Mouse (Mus musculus): ENCODE measurements around the gene Rsrp1. TPM values are rescaled to one million over a fixed set of nuclear protein-coding genes. Genes with fewer than 3 reads are reported as not detected.

Gene Rsrp1
- polyA plus RNA-seq, 1 experiment = 691 TPM

- no peak for TF ChIP-seq POLR2A (IDR thresholded peaks at IDR 0.05; ENCODE audit: low read depth, low read length)
- Histone ChIP-seq H3K27me3 (ENCODE audit: control insufficient read depth, insufficient read depth, low read length) (no peaks in the 10 kb centered on the region), H3K36me3 (ENCODE audit: control insufficient read depth, insufficient read depth, low read length) (peaks cover 11% of the 10 kb centered on the region), H3K27ac (ENCODE audit: insufficient read depth, low read length) (peak overlapping the region; percentile 78), H3K4me1 (ENCODE audit: control insufficient read depth, insufficient read depth, insufficient read length) (peaks cover 31% of the 10 kb centered on the region; the same call in 1 of the 2 replicates), H3K4me3 (ENCODE audit: extremely low read depth, insufficient read depth, insufficient read length) (no peak overlapping the region)
- WGBS = 82% methylated on average over 6 of the region's 6 CpGs
- DNase-seq (ENCODE audit: low read depth in 1 of 2, low spot score in 2 of 2) = no peak
Observed at GRCm38 (mm10) chr4:134920631-134921030, 2.8 kb upstream of the Rsrp1 start.

DNA sequence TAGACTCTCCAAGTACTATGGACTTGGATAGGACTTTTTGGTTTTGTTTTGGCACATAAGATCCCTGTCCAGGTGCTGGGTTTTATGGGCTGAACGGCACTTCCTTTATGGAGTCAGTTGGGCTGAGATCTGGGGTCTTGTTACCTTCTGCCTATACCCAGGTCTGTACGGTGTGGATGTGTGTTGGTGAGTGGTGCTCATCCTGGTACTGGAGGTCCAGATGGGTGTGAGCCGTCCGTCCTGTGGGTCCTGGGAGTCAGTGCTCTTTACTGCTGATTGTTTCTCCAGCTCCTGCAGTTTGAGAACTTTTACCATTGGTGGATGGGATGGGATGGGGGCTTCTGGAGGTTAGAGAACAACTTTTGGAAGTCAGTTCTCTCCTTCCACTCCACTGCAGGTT is 1.7 kb upstream of the Rsrp1 start:
- no peaks in the 10 kb centered on the region for H3K27me3 ChIP-seq (ENCODE audit: control insufficient read depth, insufficient read depth, low read length)
- 99% methylated on average over 4 of the region's 4 CpGs for WGBS
- no peak overlapping the region for H3K4me3 ChIP-seq (ENCODE audit: extremely low read depth, insufficient read depth, insufficient read length)
- DNase-seq (ENCODE audit: low read depth in 1 of 2, low spot score in 2 of 2) = no peak
- H3K27ac ChIP-seq (ENCODE audit: insufficient read depth, low read length) = peak overlapping the region; percentile 17; the same call in 1 of the 2 replicates
- H3K4me1 ChIP-seq (ENCODE audit: control insufficient read depth, insufficient read depth, insufficient read length) = peaks cover 34% of the 10 kb centered on the region; the same call in 1 of the 2 replicates
- TF ChIP-seq POLR2A (IDR thresholded peaks at IDR 0.05; ENCODE audit: low read depth, low read length) = no peak
- no peak for TF ChIP-seq CTCF (IDR thresholded peaks at IDR 0.05; ENCODE audit: extremely low read depth, insufficient read depth, insufficient read length, insufficient replicate concordance)
- peaks cover 20% of the 10 kb centered on the region for H3K36me3 ChIP-seq (ENCODE audit: control insufficient read depth, insufficient read depth, low read length)

DNA sequence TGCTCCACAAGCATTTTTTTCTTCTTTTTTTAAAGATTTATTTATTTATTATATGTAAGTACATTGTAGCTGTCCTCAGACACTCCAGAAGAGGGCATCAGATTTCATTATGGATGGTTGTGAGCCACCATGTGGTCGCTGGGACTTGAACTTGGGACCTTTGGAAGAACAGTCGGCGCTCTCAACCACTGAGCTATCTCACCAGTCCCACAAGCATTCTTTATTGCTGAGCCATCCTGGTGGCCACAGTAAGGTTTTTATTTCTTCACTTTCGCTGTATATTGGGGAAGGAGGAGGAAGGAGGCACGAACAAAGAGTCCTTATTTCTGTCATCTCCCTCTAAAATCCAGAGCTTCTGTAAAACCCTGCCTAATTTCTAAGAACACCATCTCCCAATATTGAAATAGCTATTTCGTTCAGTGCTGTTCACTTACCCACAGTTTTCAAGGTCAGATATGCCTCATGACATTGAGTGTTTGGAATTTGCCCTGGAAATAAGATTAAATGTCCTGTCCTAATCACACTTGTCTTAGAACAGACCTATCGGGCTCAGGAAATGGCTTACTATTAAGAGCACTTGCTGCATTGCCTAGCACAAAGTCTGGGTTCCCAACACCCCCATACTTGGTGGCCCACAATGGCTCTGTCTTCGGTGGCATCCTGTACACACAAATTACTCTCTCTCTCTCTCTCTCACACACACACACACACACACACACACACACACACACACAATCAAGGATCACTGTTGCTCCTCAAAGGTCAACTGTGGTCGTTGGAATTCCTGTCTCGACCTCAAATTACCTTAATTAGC is 1.1 kb upstream of the Rsrp1 start:
- Histone ChIP-seq H3K36me3 (ENCODE audit: control insufficient read depth, insufficient read depth, low read length) (peaks cover 25% of the 10 kb centered on the region), H3K27me3 (ENCODE audit: control insufficient read depth, insufficient read depth, low read length) (no peaks in the 10 kb centered on the region), H3K4me1 (ENCODE audit: control insufficient read depth, insufficient read depth, insufficient read length) (peaks cover 32% of the 10 kb centered on the region; the same call in 1 of the 2 replicates), H3K4me3 (ENCODE audit: extremely low read depth, insufficient read depth, insufficient read length) (0 out of 2 replicates have a peak overlapping the region, but pooled peaks have one; percentile 14), H3K27ac (ENCODE audit: insufficient read depth, low read length) (peak overlapping the region; percentile 91)
- no peak for DNase-seq (ENCODE audit: low read depth in 1 of 2, low spot score in 2 of 2)
- WGBS = 61% methylated on average over 10 of the region's 10 CpGs
- TF ChIP-seq CTCF (IDR thresholded peaks at IDR 0.05; ENCODE audit: extremely low read depth, insufficient read depth, insufficient read length, insufficient replicate concordance) (no peak), POLR2A (IDR thresholded peaks at IDR 0.05; ENCODE audit: low read depth, low read length) (no peak)

DNA sequence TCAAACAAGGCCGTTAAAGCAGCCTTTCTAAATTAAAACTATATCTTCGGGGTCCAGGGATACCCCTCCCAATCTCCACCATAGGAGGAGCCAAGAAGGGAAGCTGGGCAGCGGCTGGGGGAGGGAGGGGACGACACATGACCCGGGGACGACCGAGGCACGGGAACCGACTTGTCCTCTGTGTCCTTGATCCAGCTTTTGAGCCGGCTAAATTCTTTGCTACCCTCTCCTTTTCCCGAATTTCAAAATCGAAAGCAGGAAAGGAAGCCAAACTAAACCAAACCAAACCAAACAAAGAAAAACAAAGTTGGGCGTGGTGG is 507 bp upstream of the Rsrp1 start:
- under 1% methylated on average over 13 of the region's 13 CpGs for WGBS
- no peak; the same call in 1 of the 2 replicates for TF ChIP-seq POLR2A (IDR thresholded peaks at IDR 0.05; ENCODE audit: low read depth, low read length)
- no peak for TF ChIP-seq CTCF (IDR thresholded peaks at IDR 0.05; ENCODE audit: extremely low read depth, insufficient read depth, insufficient read length, insufficient replicate concordance)
- peak in 1 of 2 experiments; percentile 68 for DNase-seq (ENCODE audit: low read depth in 1 of 2, low spot score in 2 of 2)
- peaks cover 29% of the 10 kb centered on the region for H3K36me3 ChIP-seq (ENCODE audit: control insufficient read depth, insufficient read depth, low read length)
- H3K27ac ChIP-seq (ENCODE audit: insufficient read depth, low read length) = peak overlapping the region; percentile 91
- no peaks in the 10 kb centered on the region for H3K27me3 ChIP-seq (ENCODE audit: control insufficient read depth, insufficient read depth, low read length)
- H3K4me3 ChIP-seq (ENCODE audit: extremely low read depth, insufficient read depth, insufficient read length) = peak overlapping the region; percentile 67
- peaks cover 30% of the 10 kb centered on the region; the same call in 1 of the 2 replicates for H3K4me1 ChIP-seq (ENCODE audit: control insufficient read depth, insufficient read depth, insufficient read length)

DNA sequence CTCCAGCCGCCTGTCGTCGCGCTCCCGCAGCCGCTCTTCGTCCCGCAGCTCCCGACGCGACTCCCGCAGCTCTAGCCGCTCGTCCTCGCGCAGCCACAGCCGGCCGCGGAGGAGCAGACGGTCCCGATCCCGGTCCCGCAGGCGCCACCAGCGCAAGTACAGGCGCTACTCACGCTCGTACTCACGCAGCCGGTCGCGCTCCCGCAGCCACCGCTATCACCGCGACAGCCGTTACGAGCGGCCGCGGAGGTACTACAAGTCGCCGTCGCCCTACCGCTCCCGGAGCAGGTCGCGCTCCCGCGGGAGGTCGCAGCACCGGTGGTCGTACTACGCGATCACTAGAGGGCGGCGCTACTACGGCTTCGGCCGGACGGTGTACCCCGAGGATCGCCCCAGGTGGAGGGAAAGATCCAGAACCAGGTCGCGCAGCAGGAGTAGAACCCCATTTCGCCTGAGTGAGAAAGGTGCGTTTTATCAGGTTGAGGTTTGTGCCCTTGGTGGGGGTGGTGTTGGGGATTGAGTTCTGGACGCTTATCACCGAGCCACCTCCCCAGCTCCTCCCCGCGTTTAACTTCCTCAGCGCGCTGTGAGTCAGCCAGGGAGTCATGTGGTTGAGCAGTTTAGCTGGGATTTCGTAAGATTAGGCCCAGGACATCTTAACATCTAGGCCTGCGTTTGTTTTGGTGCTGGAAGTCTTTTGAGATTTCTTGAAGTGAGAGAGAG is 788 bp downstream of the Rsrp1 start:
- Histone ChIP-seq H3K27ac (ENCODE audit: insufficient read depth, low read length) (peak overlapping the region; percentile 97), H3K4me1 (ENCODE audit: control insufficient read depth, insufficient read depth, insufficient read length) (peaks cover 22% of the 10 kb centered on the region; the same call in 1 of the 2 replicates), H3K4me3 (ENCODE audit: extremely low read depth, insufficient read depth, insufficient read length) (peak overlapping the region; percentile 92), H3K36me3 (ENCODE audit: control insufficient read depth, insufficient read depth, low read length) (peaks cover 36% of the 10 kb centered on the region), H3K27me3 (ENCODE audit: control insufficient read depth, insufficient read depth, low read length) (no peaks in the 10 kb centered on the region)
- no peak for TF ChIP-seq POLR2A (IDR thresholded peaks at IDR 0.05; ENCODE audit: low read depth, low read length)
- WGBS = under 1% methylated on average over 75 of the region's 75 CpGs
- DNase-seq (ENCODE audit: low read depth in 1 of 2, low spot score in 2 of 2) = peak; percentile 46 to 65

GRCm38 (mm10) chr4:134925206-134925605 is 1.8 kb downstream of the Rsrp1 start:
- Histone ChIP-seq H3K4me1 (ENCODE audit: control insufficient read depth, insufficient read depth, insufficient read length) (peaks cover 19% of the 10 kb centered on the region; the same call in 1 of the 2 replicates), H3K36me3 (ENCODE audit: control insufficient read depth, insufficient read depth, low read length) (peaks cover 36% of the 10 kb centered on the region), H3K4me3 (ENCODE audit: extremely low read depth, insufficient read depth, insufficient read length) (peak overlapping the region; percentile 9), H3K27me3 (ENCODE audit: control insufficient read depth, insufficient read depth, low read length) (no peaks in the 10 kb centered on the region), H3K27ac (ENCODE audit: insufficient read depth, low read length) (no peak overlapping the region)
- no peak for DNase-seq (ENCODE audit: low read depth in 1 of 2, low spot score in 2 of 2)
- TF ChIP-seq POLR2A (IDR thresholded peaks at IDR 0.05; ENCODE audit: low read depth, low read length) (no peak), CTCF (IDR thresholded peaks at IDR 0.05; ENCODE audit: extremely low read depth, insufficient read depth, insufficient read length, insufficient replicate concordance) (no peak)
- 23% methylated on average over 8 of the region's 8 CpGs for WGBS

Measured in spleen, adult 2 months (tissue).